Mouse (Mus musculus) erythroblast, adult 5-6 weeks (primary cell): ENCODE measurements around the gene Dppa2. TPM values are rescaled to one million over a fixed set of nuclear protein-coding genes. Genes with fewer than 3 reads are reported as not detected.
"Not testable (repeated sequence)": the region's sequence is repeated elsewhere in the genome, so short reads cannot be mapped to it uniquely, and the experiment has no call there.

Experiments
- ATAC-seq: replicated peaks from 2 replicates; pipeline ENCODE4 v1.8.0; 2016; ENCODE audit warnings: moderate number of reproducible peaks, mild to moderate bottlenecking, moderate TSS enrichment, inconsistent platforms; ENCODE audit not compliant: poor library complexity, low FRiP score, severe bottlenecking
- total RNA-seq, 2 experiments: library from RNA; stranded (forward) in 1 of 2; stranded (reverse) in 1 of 2; fragments of 150-400 nt in 1 of 2; fragments of 200-764, 138-1000 nt in 1 of 2; gene quantifications; 2 replicates each; pipeline versions ENCODE4 v1.2.3 to v1.2.4; 2015 to 2017; ENCODE audit warnings: low replicate concordance in 2 of 2

Dppa2 gene
- total RNA-seq (2015; ENCODE audit: low replicate concordance) (0.63 TPM in 1 of 2 replicates, not detected in the other), total RNA-seq (2017; ENCODE audit: low replicate concordance) (not detected in 2 replicates)

DNA sequence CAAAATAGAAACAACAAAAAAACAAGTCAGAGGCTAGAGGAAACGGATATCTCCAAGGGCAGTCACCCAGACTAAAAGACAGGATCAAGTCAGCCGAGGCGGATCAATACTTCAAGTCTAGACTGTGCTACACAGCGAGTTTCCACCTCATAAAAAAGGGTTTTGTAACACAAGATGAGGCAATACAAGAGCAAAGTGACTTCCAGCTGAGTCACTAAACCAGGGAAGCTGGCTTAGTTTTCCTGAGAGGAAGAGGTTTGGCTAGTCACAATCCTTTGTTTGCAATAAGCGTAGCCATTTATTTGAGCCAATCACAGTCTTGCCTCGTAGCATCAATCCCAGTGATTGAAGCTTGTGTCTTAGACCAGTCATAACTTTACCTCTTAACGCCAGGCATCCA lies at the start of gene Dppa2:
Gene Dppa2 (plus strand): TSS at position 400 of the 400 bp plus-strand sequence.
- ATAC-seq: no peak

DNA sequence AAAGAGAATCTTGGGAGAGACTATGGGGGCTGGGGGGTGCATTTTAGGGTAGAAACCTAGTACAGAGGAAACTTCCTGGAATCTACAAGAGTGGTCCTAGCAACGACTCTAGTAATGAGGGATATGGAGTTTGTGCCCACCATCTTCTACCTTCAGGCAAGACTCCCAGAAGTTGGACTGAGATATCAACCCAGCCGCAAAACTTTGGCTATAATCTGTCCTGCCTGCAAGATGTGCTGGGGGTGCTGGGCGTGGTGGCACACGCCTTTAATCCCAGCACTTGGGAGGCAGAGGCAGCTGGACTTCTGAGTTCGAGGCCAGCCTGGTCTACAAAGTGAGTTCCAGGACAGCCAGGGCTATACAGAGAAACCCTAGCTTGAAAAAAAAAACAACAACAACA lies 49.1 kb upstream of the Dppa2 start:
- no peak for ATAC-seq

DNA sequence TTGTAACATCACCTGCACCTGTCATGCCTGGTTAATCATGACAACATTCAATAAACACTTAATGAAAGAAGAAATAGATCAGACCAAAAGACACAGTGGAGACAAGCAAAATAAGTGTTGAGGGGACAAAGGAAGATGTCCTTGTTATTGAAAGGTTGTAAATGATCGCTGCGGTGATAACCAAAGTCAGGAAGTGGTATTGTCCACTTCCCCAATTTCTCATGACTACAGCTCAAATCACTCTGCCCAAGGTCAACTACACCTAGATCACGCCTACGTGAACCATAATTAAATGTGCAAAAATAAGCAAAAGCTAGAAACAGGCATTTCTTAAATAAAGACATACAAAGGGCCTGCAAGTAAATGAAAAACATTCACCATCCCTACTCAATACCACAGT lies 44.2 kb upstream of the Dppa2 start:
- ATAC-seq: no peak

DNA sequence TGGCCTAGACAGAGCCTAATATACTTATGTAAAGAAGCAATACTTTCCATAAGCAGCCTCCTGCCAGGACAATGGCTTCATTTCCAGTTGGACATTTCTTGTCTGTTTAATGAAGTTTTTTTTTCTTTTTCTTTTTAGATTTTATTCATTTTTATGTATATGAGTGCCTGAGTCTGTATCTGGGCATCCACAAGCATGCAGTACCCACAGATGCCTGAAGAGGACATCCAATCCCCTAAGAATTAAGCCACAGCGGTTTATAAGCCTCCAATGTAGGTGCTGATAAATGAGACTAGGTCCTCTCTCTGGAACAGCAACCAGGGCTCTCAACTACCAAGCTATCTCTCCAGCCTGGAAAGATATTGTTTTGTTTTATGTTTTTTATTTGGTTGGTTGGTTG lies 40.8 kb upstream of the Dppa2 start:
- no peak for ATAC-seq

DNA sequence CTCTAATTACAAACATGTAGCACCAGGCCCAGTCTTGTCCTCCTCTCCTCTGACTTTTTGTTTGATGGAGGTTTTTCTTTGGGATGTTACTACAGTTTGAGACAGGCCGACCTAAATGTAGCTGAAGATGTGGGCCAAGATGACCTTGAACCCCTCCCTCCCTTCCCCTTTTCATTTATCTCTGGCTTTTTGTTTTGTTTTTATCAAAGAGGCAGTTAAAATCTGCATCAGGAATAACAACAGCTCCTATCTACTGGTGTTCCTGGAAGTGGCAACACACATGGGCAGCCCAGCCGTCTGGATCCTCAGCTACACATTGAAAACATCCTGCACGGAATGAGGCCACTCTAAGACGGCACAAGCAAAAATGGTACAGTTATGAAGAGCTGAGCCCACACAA lies 37.9 kb upstream of the Dppa2 start:
- ATAC-seq: no peak

DNA sequence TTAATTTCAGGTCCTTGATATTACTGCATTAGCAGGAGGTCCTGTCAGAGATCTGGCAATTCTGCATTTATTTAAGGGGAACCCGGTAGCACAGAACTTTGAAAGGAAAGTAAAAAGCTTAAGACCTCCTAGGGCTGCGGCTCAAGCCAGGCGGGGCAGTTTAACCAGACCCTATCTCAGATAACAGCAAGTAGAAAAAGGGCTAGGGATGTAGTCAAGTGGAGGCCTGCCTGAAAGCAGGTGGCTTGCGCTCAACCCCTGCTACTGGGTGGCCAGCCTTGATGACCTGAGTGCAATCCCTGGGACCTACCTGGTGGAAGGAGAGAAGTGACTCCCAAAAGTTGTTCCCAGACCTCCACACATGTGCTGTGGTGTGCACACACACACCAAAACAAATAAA lies 26.8 kb upstream of the Dppa2 start:
- no peak for ATAC-seq

DNA sequence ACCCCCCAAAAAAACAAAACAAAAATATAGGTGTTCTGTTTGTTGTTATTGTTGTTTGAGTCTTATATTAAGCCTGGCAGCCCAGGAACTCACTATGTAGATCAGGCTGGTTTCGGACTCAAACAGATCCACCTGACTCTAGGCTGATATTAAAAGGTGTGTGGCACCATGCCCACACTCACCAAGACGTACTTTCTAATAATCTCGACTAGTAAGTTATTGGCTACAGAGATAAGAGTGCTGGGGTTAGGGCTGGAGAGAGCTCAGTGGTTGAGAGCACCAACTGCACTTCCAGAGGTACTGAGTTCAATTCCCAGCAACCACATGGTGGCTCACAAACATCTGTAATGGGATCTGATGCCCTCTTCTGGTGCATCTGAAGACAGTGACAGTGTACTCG lies 22.8 kb upstream of the Dppa2 start:
- ATAC-seq: no peak

DNA sequence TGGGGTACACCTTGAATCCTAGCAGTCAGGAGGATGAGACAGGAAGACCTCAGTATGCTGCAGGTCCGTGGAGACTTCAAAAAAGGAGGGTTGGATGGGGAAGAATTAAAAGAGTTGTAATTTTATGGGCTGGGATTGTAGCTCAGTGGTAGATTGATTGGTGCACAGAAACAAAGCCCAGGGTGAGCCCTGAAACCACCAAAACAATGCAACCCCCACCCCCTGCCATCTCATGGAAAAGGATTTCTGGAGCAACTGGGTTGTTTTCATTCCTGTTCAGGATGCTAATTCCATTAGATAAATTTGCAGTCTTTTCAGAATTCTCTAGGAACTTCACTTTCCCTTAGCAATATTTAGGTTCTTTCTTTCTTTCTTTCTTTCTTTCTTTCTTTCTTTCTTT lies 20.9 kb upstream of the Dppa2 start:
- no peak for ATAC-seq

- no peak for ATAC-seq
Measured at GRCm38 (mm10) chr16:48283517-48283916, 20.2 kb upstream of the Dppa2 start, which contains the start of gene Dppa4. Gene Dppa4, plus strand, starts transcription at chr16:48283733.

- ATAC-seq: no peak
Measured at GRCm38 (mm10) chr16:48285517-48285916, 18.2 kb upstream of the Dppa2 start.

GRCm38 (mm10) chr16:48297384-48298136 lies 6.1 kb upstream of the Dppa2 start:
- no peak for ATAC-seq

- no peak for ATAC-seq
Measured at GRCm38 (mm10) chr16:48299884-48300283, 3.8 kb upstream of the Dppa2 start.

DNA sequence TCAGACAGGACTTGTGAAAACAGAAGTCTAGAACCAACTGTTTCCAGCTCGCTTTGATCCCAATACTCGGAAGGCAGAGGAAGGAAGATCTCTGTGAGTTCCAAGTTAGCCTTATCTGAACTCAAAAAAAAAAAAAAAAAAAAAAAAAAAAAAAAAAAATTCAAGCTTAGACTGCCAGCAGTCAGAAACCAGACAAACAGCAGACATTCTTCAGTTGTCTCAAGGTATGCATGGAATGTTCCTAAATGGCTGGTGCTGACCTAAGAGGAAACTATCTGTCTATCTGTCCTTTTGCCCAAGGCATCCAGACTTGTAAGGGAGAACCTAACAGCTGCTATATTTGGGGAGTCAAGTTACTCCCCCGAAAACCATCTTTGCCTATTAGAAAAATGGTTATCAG lies 275 bp downstream of the Dppa2 start:
- no peak for ATAC-seq

GRCm38 (mm10) chr16:48308916-48309315 lies 5.2 kb downstream of the Dppa2 start:
- not testable (repeated sequence) for ATAC-seq

DNA sequence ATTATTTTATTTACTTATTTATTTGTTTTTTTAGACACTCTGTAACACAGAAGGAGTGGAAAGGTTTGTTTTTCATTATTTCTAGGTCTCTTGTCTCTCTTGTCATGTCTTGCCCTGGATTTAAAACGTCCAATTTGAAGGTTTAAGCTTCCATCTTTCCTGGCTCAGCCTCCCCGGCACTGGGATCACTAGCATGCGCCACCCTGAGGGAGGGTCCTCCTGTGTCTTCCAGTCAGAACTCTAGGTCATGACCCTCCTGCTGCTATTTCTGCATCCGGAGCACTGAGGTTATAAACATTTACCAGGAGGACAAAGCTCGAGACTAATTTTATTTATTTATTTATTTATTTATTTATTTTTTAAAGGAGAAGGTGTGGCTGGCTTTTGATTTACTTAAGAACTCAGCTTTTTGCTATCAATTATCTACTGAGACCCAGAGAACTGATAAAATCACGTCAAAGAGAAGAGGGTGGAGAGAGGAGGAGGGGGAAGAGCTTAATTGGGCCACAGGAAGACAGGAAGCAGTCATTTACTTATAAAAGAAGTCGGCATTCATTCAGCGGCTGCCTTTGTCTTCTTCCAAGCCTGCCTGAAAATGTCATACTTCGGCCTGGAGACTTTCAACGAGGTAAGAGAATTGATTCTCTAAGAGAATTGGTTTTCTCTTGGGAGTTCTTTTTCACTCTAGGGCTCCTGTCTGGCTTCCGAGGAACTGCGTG lies 6.4 kb downstream of the Dppa2 start:
- ATAC-seq: no peak

GRCm38 (mm10) chr16:48315294-48315693 lies 11.6 kb downstream of the Dppa2 start:
- ATAC-seq: no peak

DNA sequence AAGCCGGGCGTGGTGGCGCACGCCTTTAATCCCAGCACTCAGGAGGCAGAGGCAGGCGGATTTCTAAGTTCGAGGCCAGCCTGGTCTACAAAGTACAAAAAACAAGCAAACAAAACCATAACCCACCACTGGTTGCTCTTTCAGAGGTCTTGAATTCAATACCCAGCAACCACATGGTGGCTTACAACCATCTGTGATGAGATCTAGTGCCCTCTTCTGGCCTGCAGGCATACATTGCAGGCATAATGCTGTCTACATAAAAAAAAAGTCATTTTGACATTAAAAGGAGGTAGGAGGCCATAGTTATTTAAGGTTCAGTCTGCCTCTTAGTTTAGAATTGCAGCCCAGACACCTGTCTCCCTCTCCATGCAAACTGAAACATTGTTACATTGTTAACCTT lies 17.1 kb downstream of the Dppa2 start:
- ATAC-seq: no peak

DNA sequence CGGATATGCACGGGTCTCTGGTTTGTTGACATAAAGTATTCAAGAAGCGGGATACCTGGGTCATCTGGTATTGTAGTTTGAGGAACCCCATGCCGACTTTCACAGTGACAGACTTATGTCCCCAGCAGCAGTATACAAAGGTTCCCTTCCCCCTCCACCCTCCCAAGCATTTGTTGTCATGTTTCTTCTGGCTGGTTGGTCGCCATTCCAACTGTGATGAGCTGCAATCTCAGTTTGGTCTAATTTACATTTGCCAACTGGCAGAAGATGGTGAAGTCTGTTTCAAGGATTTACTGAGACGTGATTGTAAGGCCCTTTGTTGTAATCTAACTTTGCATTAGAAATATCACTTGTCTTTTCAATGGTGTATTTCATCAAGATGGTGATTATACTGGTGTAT lies 19.4 kb downstream of the Dppa2 start:
- no peak for ATAC-seq

GRCm38 (mm10) chr16:48323602-48324345 lies 20.1 kb downstream of the Dppa2 start:
- ATAC-seq: no peak

DNA sequence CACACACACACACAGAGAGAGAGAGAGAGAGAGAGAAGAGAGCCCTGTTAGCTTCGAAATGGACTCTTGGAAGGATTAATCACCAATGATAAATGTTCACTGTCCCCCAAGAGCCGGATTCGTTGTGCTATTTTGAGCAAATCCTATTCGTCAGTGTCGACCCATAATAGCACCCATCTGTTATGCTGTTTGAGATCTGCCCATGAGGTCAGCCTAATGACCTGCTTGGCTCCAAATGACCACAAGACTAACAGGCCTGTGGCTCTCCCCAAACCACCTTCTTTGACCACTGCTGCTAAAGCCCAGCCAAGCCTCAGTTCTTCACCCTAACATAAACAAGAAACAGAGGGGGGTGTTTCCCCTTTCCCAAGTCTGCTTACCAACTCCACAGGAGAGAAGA lies 23.2 kb downstream of the Dppa2 start:
- ATAC-seq: no peak

GRCm38 (mm10) chr16:48328420-48328819 lies 24.7 kb downstream of the Dppa2 start:
- ATAC-seq: no peak
